Mouse (Mus musculus): ENCODE results near the gene Ctc1.
"Not testable (repeated sequence)": the region's sequence is repeated elsewhere in the genome, so short reads cannot be mapped to it uniquely, and the experiment has no call there.

The Ctc1 gene

GRCm38 (mm10) chr11:69015644-69016441 lies at the start of gene Ctc1:
Gene Ctc1 (plus strand): TSS chr11:69015911.
- DNase-seq, result peak; percentile 79 to 86

- DNase-seq, result no peak
Observed at GRCm38 (mm10) chr11:68966554-68966953, 49.2 kb upstream of the Ctc1 start.

GRCm38 (mm10) chr11:68967337-68968282 lies 48.1 kb upstream of the Ctc1 start, which contains the start of gene Slc25a35:
Gene Slc25a35 (plus strand): TSS chr11:68968131.
- peak; percentile 79 to 82 for DNase-seq

GRCm38 (mm10) chr11:68968752-68969151 lies 47.0 kb upstream of the Ctc1 start:
- no peak for DNase-seq

GRCm38 (mm10) chr11:68970232-68970631 lies 45.5 kb upstream of the Ctc1 start:
- DNase-seq, result no peak

GRCm38 (mm10) chr11:68973250-68974058 lies 42.3 kb upstream of the Ctc1 start:
- peak; percentile 52 to 71 for DNase-seq

GRCm38 (mm10) chr11:68974059-68974450 lies 41.7 kb upstream of the Ctc1 start:
- DNase-seq, result no peak

- DNase-seq, result no peak
Observed at GRCm38 (mm10) chr11:68975085-68975484, 40.6 kb upstream of the Ctc1 start, which contains the start of gene Rangrf. Gene Rangrf (minus strand): TSS chr11:68975185.

- DNase-seq, result no peak
Observed at GRCm38 (mm10) chr11:68975601-68976000, 40.1 kb upstream of the Ctc1 start.

GRCm38 (mm10) chr11:68979320-68979733 lies 36.4 kb upstream of the Ctc1 start:
- DNase-seq, result no peak

- DNase-seq, result no peak
Observed at GRCm38 (mm10) chr11:68980919-68981318, 34.8 kb upstream of the Ctc1 start.

GRCm38 (mm10) chr11:68982639-68983369 lies 32.9 kb upstream of the Ctc1 start:
- peak; percentile 49 to 73 for DNase-seq

- DNase-seq, result no peak
Observed at GRCm38 (mm10) chr11:68987365-68987882, 28.3 kb upstream of the Ctc1 start.

GRCm38 (mm10) chr11:68988341-68988740 lies 27.4 kb upstream of the Ctc1 start:
- no peak for DNase-seq

- DNase-seq, result no peak
Observed at GRCm38 (mm10) chr11:68993122-68993521, 22.6 kb upstream of the Ctc1 start.

GRCm38 (mm10) chr11:68994377-68994776 lies 21.3 kb upstream of the Ctc1 start:
- no peak for DNase-seq

- no peak for DNase-seq
Observed at GRCm38 (mm10) chr11:68997080-68997479, 18.6 kb upstream of the Ctc1 start.

- DNase-seq, result not testable (repeated sequence)
Observed at GRCm38 (mm10) chr11:69002782-69003181, 12.9 kb upstream of the Ctc1 start.

GRCm38 (mm10) chr11:69003592-69003991 lies 12.1 kb upstream of the Ctc1 start:
- DNase-seq, result no peak

GRCm38 (mm10) chr11:69005193-69005592 lies 10.5 kb upstream of the Ctc1 start:
- no peak for DNase-seq

GRCm38 (mm10) chr11:69006575-69006974 lies 9.1 kb upstream of the Ctc1 start:
- not testable (repeated sequence) for DNase-seq
